Mouse (Mus musculus) heart, embryonic 12.5 days (tissue): ENCODE data around the gene Gm21861. TPM values are rescaled to one million over a fixed set of nuclear protein-coding genes. Genes with fewer than 3 reads are reported as not detected.
"Not testable (repeated sequence)": the region's sequence is repeated elsewhere in the genome, so short reads cannot be mapped to it uniquely, and the experiment has no call there.

Experiments used
- ATAC-seq: fragments of 200-750 bp; cut with Nextera tagmentation; 2 replicates; pipeline ENCODE4 v1.8.0; 2017; ENCODE audit warnings: moderate TSS enrichment, moderate library complexity; ENCODE audit not compliant: insufficient number of reproducible peaks, low FRiP score
- H3K27ac ChIP-seq: fragments of 300-500 bp; sonication (generic); 2 replicates; pipeline ENCODE4 v1.5.1; 2016; ENCODE audit warnings: mild to moderate bottlenecking, moderate library complexity; ENCODE audit not compliant: poor library complexity, severe bottlenecking
- H3K27me3 ChIP-seq: fragments of 300-500 bp; sonication (generic); replicated peaks from 2 replicates; pipeline ENCODE4 v1.6.1; 2016; ENCODE audit warnings: mild to moderate bottlenecking, moderate library complexity
- H3K36me3 ChIP-seq: fragments of 300-500 bp; sonication (generic); 2 replicates; pipeline ENCODE4 v1.6.1; 2016; ENCODE audit warnings: mild to moderate bottlenecking, moderate library complexity
- H3K4me1 ChIP-seq: fragments of 300-500 bp; sonication (generic); replicated peaks from 2 replicates; pipeline ENCODE4 v1.6.1; 2016; ENCODE audit warnings: mild to moderate bottlenecking
- H3K4me2 ChIP-seq: fragments of 300-500 bp; sonication (generic); 2 replicates; pipeline ENCODE4 v1.6.1; 2016; ENCODE audit warnings: mild to moderate bottlenecking, moderate library complexity
- H3K4me3 ChIP-seq: fragments of 300-500 bp; sonication (generic); 2 replicates; pipeline ENCODE4 v1.5.1; 2016; ENCODE audit warnings: mild to moderate bottlenecking
- H3K9ac ChIP-seq: fragments of 300-500 bp; sonication (generic); 2 replicates; pipeline ENCODE4 v1.6.1; 2016; ENCODE audit warnings: mild to moderate bottlenecking, moderate library complexity
- H3K9me3 ChIP-seq: fragments of 300-500 bp; sonication (generic); replicated peaks from 2 replicates; pipeline ENCODE4 v1.6.1; 2016; ENCODE audit warnings: mild to moderate bottlenecking, moderate library complexity
- WGBS: fragments of 180-500 bp; shearing (Covaris S2); methylation state at CpG from one replicate; pipeline ENCODE4 v1.1.7; 2016; 5-methylcytosine and 5-hydroxymethylcytosine counted together
- polyA plus RNA-seq: library from polyadenylated mRNA; unstranded; fragments of >200 nt; fragmentation: Nextera tagmentation; extraction: Ambion mirVana; gene quantifications from 2 replicates; pipeline ENCODE4 v1.2.1, GENCODE M21; 2016

Gm21861 gene
- polyA plus RNA-seq, result not detected in 2 replicates

GRCm38 (mm10) chrY:58814497-58814896 lies at the start of gene Gm21861:
Gene Gm21861 (minus strand): TSS chrY:58814597.
- not testable (repeated sequence) for H3K9me3 ChIP-seq, H3K27me3 ChIP-seq, H3K4me2 ChIP-seq, H3K4me1 ChIP-seq, H3K4me3 ChIP-seq, H3K36me3 ChIP-seq, H3K9ac ChIP-seq, H3K27ac ChIP-seq, ATAC-seq
- WGBS, result no CpG with 5 or more reads among the region's 7 CpGs
